Mouse (Mus musculus): Measurements from ENCODE around the gene Zfp579. TPM values are rescaled to one million over a fixed set of nuclear protein-coding genes. Genes with fewer than 3 reads are reported as not detected.
A peak's percentile ranks its signal among the peaks of the same experiment; 100 is the strongest.

The Zfp579 gene
- polyA plus RNA-seq, 1 experiment, result 0.15 TPM

DNA sequence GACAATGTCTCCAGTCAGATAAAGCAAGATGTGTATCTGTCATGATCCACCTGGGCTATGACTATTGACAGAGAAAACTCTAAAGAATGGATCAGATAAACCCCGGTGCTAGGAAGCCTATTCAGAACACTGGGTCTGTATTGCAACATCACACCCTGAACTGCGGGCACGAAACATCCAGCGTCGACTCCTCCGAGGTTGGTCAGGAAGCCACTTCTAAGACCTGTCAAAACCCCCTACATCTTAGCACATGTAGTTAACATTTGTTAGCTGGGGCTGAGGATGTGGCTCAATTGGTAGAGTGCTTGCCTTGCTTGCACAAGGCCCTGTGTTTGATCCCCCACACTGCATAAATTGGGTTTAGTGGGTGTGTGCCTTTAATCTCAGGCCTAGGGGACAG lies 47.6 kb downstream of the Zfp579 start:
- Histone ChIP-seq H3K4me3 (replicated peaks) (no peak overlapping the region), H3K36me3 (ENCODE audit: control insufficient read depth) (no peaks in the 10 kb centered on the region), H3K27me3 (ENCODE audit: control insufficient read depth) (no peaks in the 10 kb centered on the region), H3K9me3 (ENCODE audit: control insufficient read depth, low read length) (peaks cover 8% of the 10 kb centered on the region), H3K4me1 (ENCODE audit: control insufficient read depth) (peaks cover 3% of the 10 kb centered on the region; the same call in 1 of the 2 replicates)
- TF ChIP-seq GATA1 (IDR thresholded peaks at IDR 0.05; ENCODE audit: low read length) (no peak), TAL1 (IDR thresholded peaks at IDR 0.05; ENCODE audit: low read length) (no peak)

DNA sequence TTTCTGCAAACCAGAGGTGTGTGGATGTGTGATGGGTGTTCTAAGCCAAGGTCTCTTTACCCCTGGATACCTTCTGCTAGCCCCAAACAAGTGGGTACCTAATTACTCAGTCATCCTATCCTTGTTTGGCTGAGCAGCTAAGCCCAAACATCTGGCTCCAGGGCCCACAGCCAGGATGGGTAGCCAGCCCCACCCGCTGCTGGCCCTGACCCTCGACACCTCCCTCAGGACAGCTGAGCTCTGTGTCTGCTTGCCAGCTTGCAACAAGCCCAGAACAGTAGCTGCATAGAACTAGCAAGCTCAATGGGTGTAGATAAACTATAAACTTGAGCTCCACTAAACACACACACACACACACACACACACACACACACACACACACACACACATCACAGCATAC lies 48.1 kb downstream of the Zfp579 start:
- H3K9me3 ChIP-seq (ENCODE audit: control insufficient read depth, low read length), result peaks cover 5% of the 10 kb centered on the region
- H3K4me3 ChIP-seq (replicated peaks), result no peak overlapping the region
- H3K27me3 ChIP-seq (ENCODE audit: control insufficient read depth), result no peaks in the 10 kb centered on the region
- H3K4me1 ChIP-seq (ENCODE audit: control insufficient read depth), result peaks cover 5% of the 10 kb centered on the region; the same call in 1 of the 2 replicates
- no peaks in the 10 kb centered on the region for H3K36me3 ChIP-seq (ENCODE audit: control insufficient read depth)
- no peak for TF ChIP-seq GATA1 (IDR thresholded peaks at IDR 0.05; ENCODE audit: low read length)
- no peak for TF ChIP-seq TAL1 (IDR thresholded peaks at IDR 0.05; ENCODE audit: low read length)

- H3K9me3 ChIP-seq (ENCODE audit: control insufficient read depth, low read length), result no peaks in the 10 kb centered on the region
- no peaks in the 10 kb centered on the region for H3K27me3 ChIP-seq (ENCODE audit: control insufficient read depth)
- H3K4me1 ChIP-seq (ENCODE audit: control insufficient read depth), result peaks cover 5% of the 10 kb centered on the region; the same call in 1 of the 2 replicates
- no peaks in the 10 kb centered on the region for H3K36me3 ChIP-seq (ENCODE audit: control insufficient read depth)
- TF ChIP-seq GATA1 (IDR thresholded peaks at IDR 0.05; ENCODE audit: low read length) (no peak), TAL1 (IDR thresholded peaks at IDR 0.05; ENCODE audit: low read length) (no peak)
- H3K4me3 ChIP-seq (replicated peaks), result peak overlapping the region; percentile 35
Observed at GRCm38 (mm10) chr7:4943223-4943815, 52.6 kb downstream of the Zfp579 start.

- H3K4me1 ChIP-seq (ENCODE audit: control insufficient read depth), result peaks cover 5% of the 10 kb centered on the region; the same call in 1 of the 2 replicates
- TF ChIP-seq GATA1 (IDR thresholded peaks at IDR 0.05; ENCODE audit: low read length) (no peak), TAL1 (IDR thresholded peaks at IDR 0.05; ENCODE audit: low read length) (no peak)
- no peaks in the 10 kb centered on the region for H3K27me3 ChIP-seq (ENCODE audit: control insufficient read depth)
- no peaks in the 10 kb centered on the region for H3K36me3 ChIP-seq (ENCODE audit: control insufficient read depth)
- H3K4me3 ChIP-seq (replicated peaks), result no peak overlapping the region
- no peaks in the 10 kb centered on the region for H3K9me3 ChIP-seq (ENCODE audit: control insufficient read depth, low read length)
Observed at GRCm38 (mm10) chr7:4942673-4943072, 53.3 kb downstream of the Zfp579 start.

- Histone ChIP-seq H3K27me3 (ENCODE audit: control insufficient read depth) (no peaks in the 10 kb centered on the region), H3K9me3 (ENCODE audit: control insufficient read depth, low read length) (no peaks in the 10 kb centered on the region), H3K4me1 (ENCODE audit: control insufficient read depth) (peaks cover 5% of the 10 kb centered on the region; the same call in 1 of the 2 replicates), H3K36me3 (ENCODE audit: control insufficient read depth) (no peaks in the 10 kb centered on the region), H3K4me3 (replicated peaks) (no peak overlapping the region)
- TF ChIP-seq TAL1 (IDR thresholded peaks at IDR 0.05; ENCODE audit: low read length) (no peak), GATA1 (IDR thresholded peaks at IDR 0.05; ENCODE audit: low read length) (no peak)
Observed at GRCm38 (mm10) chr7:4940068-4940479, 55.9 kb downstream of the Zfp579 start.

- Histone ChIP-seq H3K4me1 (ENCODE audit: control insufficient read depth) (peaks cover 3% of the 10 kb centered on the region; the same call in 1 of the 2 replicates), H3K36me3 (ENCODE audit: control insufficient read depth) (no peaks in the 10 kb centered on the region), H3K9me3 (ENCODE audit: control insufficient read depth, low read length) (peaks cover 4% of the 10 kb centered on the region), H3K27me3 (ENCODE audit: control insufficient read depth) (no peaks in the 10 kb centered on the region), H3K4me3 (replicated peaks) (no peak overlapping the region)
- TF ChIP-seq TAL1 (IDR thresholded peaks at IDR 0.05; ENCODE audit: low read length) (no peak), GATA1 (IDR thresholded peaks at IDR 0.05; ENCODE audit: low read length) (no peak)
Observed at GRCm38 (mm10) chr7:4938456-4938855, 57.5 kb downstream of the Zfp579 start.

DNA sequence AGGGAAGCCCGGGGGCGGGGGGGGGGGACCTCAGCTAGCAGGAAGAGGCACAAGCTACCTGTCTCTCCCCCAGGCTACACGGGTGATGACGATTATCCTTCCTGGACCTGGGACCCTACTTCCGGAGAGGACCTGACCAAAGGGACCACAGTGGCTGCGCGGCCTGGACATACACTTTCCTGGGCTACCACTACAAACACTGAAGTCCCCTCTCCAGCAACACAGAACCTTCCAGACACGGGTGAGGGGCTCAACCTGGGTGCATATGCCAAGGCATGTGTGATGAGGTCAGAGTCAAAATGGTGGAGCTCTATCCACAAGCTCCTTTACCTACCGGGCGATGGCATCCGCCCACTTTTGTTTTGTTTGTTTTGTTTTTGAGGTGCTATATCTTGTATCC lies 58.6 kb downstream of the Zfp579 start:
- TF ChIP-seq GATA1 (IDR thresholded peaks at IDR 0.05; ENCODE audit: low read length) (no peak), TAL1 (IDR thresholded peaks at IDR 0.05; ENCODE audit: low read length) (no peak)
- no peaks in the 10 kb centered on the region for H3K4me1 ChIP-seq (ENCODE audit: control insufficient read depth)
- peaks cover 4% of the 10 kb centered on the region for H3K9me3 ChIP-seq (ENCODE audit: control insufficient read depth, low read length)
- no peaks in the 10 kb centered on the region for H3K36me3 ChIP-seq (ENCODE audit: control insufficient read depth)
- no peaks in the 10 kb centered on the region for H3K27me3 ChIP-seq (ENCODE audit: control insufficient read depth)
- no peak overlapping the region for H3K4me3 ChIP-seq (replicated peaks)

DNA sequence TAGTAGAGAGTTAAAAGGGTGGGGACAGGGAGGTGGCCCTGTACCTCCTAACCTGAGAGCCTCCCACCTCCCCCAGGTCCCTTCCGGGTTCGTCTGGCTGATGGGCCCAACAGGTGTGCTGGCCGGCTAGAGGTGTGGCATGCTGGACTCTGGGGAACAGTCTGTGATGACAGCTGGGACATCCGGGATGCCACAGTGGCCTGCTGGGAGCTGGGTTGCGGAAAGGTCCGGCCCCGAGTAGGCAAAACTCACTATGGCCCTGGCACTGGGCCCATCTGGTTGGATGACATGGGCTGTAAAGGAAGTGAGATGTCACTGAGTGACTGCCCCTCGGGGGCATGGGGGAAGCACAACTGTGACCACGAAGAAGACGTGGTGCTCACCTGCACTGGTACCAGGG lies 59.1 kb downstream of the Zfp579 start:
- TF ChIP-seq GATA1 (IDR thresholded peaks at IDR 0.05; ENCODE audit: low read length) (no peak), TAL1 (IDR thresholded peaks at IDR 0.05; ENCODE audit: low read length) (no peak)
- Histone ChIP-seq H3K27me3 (ENCODE audit: control insufficient read depth) (no peaks in the 10 kb centered on the region), H3K4me3 (replicated peaks) (no peak overlapping the region), H3K9me3 (ENCODE audit: control insufficient read depth, low read length) (peaks cover 4% of the 10 kb centered on the region), H3K36me3 (ENCODE audit: control insufficient read depth) (no peaks in the 10 kb centered on the region), H3K4me1 (ENCODE audit: control insufficient read depth) (no peaks in the 10 kb centered on the region)

DNA sequence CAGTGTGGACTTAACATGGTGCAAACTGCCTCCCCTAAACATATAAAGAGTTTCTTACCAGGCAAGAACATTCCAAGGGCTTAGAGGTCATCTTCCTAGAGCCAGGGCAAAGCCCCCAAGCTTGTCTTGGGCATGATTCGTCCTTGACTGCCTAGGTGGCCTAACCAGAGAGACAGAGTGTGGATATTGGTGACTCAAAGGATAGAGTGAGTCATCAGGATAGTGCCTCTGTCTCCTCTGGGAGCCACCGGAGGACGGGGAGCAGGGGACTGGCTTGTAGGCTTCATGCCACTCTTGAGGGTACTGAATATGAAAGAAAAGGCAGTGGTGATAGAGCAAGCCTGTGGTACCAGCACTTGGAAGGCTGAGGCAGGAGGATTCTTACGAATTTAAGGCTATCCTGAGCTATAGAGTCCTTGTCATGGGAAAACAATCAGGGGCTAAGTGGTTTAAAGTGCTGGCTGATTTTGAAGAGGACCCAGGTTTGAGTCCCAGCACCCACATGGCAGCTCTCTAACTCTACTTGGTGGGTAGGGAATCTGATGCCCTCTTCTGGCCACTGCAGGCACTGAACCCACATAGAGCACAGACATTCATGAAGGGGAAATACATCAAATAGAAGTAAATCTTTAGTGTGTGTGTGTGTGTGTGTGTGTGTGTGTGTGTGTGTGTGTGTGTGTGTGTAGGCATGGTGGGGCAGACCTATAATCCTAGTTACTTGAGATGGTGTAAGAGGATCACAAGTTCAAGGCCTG lies 61.6 kb downstream of the Zfp579 start:
- TF ChIP-seq GATA1 (IDR thresholded peaks at IDR 0.05; ENCODE audit: low read length) (no peak), TAL1 (IDR thresholded peaks at IDR 0.05; ENCODE audit: low read length) (no peak)
- no peaks in the 10 kb centered on the region for H3K36me3 ChIP-seq (ENCODE audit: control insufficient read depth)
- peaks cover 4% of the 10 kb centered on the region for H3K9me3 ChIP-seq (ENCODE audit: control insufficient read depth, low read length)

More for the DNA sequence above, 61.6 kb downstream of the Zfp579 start:
- Histone ChIP-seq H3K4me3 (replicated peaks) (no peak overlapping the region), H3K27me3 (ENCODE audit: control insufficient read depth) (no peaks in the 10 kb centered on the region), H3K4me1 (ENCODE audit: control insufficient read depth) (no peaks in the 10 kb centered on the region)

Other genes starting within 250 kb of the Zfp579 start
- gene Cox6b2, start 243.1 kb downstream of the Zfp579 start, polyA plus RNA-seq (2012), result 25.4 and 26.4 TPM in 2 replicates
- not detected in 2 replicates for gene Fam71e2, start 224.9 kb downstream of the Zfp579 start, polyA plus RNA-seq (2012)
- gene Il11, start 213.3 kb downstream of the Zfp579 start, polyA plus RNA-seq (2012), result not detected in 2 replicates
- not detected in 2 replicates for gene Tmem190, start 213.2 kb downstream of the Zfp579 start, polyA plus RNA-seq (2012)
- gene Tmem238, start 206.5 kb downstream of the Zfp579 start, polyA plus RNA-seq (2012), result 6.1 and 6.2 TPM in 2 replicates
- gene Rpl28, start 203.3 kb downstream of the Zfp579 start, polyA plus RNA-seq (2012), result 1,289 and 1,793 TPM in 2 replicates
- gene Ube2s, start 183.6 kb downstream of the Zfp579 start, polyA plus RNA-seq (2012), result 142 and 163 TPM in 2 replicates
- gene Shisa7, start 151.5 kb downstream of the Zfp579 start, polyA plus RNA-seq (2012), result not detected in 2 replicates
- gene Isoc2b, start 125.9 kb downstream of the Zfp579 start, polyA plus RNA-seq (2012), result 0.15 TPM in 1 of 2 replicates, not detected in the other
- gene Isoc2a, start 119.0 kb downstream of the Zfp579 start, polyA plus RNA-seq (2012), result 1.3 and 2.4 TPM in 2 replicates
- gene Gm36210, start 89.6 kb downstream of the Zfp579 start, polyA plus RNA-seq (2012), result 0.05 TPM in 1 of 2 replicates, not detected in the other
- gene Zfp628, start 80.9 kb downstream of the Zfp579 start, polyA plus RNA-seq (2012), result 8.5 and 8.9 TPM in 2 replicates
- 0.38 and 0.51 TPM in 2 replicates for gene Nat14, start 74.1 kb downstream of the Zfp579 start, polyA plus RNA-seq (2012)
- gene Ssc5d, start 70.4 kb downstream of the Zfp579 start, polyA plus RNA-seq (2012), result not detected in 2 replicates
- gene Sbk2, start 31.8 kb downstream of the Zfp579 start, polyA plus RNA-seq (2012), result not detected in 2 replicates
- not detected in 2 replicates for gene Sbk3, start 25.0 kb downstream of the Zfp579 start, polyA plus RNA-seq (2012)
- gene Zfp524, start 18.3 kb upstream of the Zfp579 start, polyA plus RNA-seq (2012), result 6.2 and 8.1 TPM in 2 replicates
- 3.5 and 6.0 TPM in 2 replicates for gene Fiz1, start 18.5 kb upstream of the Zfp579 start, polyA plus RNA-seq (2012)
- not detected in 2 replicates for gene Gm44973, start 19.3 kb upstream of the Zfp579 start, polyA plus RNA-seq (2012)
- 1.7 and 1.8 TPM in 2 replicates for gene Zfp865, start 24.2 kb upstream of the Zfp579 start, polyA plus RNA-seq (2012)
- gene Ccdc106, start 24.4 kb upstream of the Zfp579 start, polyA plus RNA-seq (2012), result 0.06 TPM in 1 of 2 replicates, not detected in the other
- gene 4632433K11Rik, start 38.0 kb upstream of the Zfp579 start, polyA plus RNA-seq (2012), result not detected in 2 replicates
- gene Zfp784, start 42.3 kb upstream of the Zfp579 start, polyA plus RNA-seq (2012), result 0.06 and 0.09 TPM in 2 replicates
- 0.10 and 0.26 TPM in 2 replicates for gene Zfp580, start 55.4 kb upstream of the Zfp579 start, polyA plus RNA-seq (2012)
- gene U2af2, start 66.0 kb upstream of the Zfp579 start, polyA plus RNA-seq (2012), result 43.1 and 44.9 TPM in 2 replicates
- gene Epn1, start 84.1 kb upstream of the Zfp579 start, polyA plus RNA-seq (2012), result 227 and 231 TPM in 2 replicates
- not detected in 2 replicates for gene Rfpl4, start 120.8 kb upstream of the Zfp579 start, polyA plus RNA-seq (2012)
- gene Rasl2-9, start 129.8 kb upstream of the Zfp579 start, polyA plus RNA-seq (2012), result not detected in 2 replicates
- under 0.01 and 0.01 TPM in 2 replicates for gene Vmn1r55, start 153.5 kb upstream of the Zfp579 start, polyA plus RNA-seq (2012)
- gene Vmn1r56, start 200.6 kb upstream of the Zfp579 start, polyA plus RNA-seq (2012), result not detected in 2 replicates
- not detected in 2 replicates for gene Vmn1r57, start 222.3 kb upstream of the Zfp579 start, polyA plus RNA-seq (2012)

All from erythroblast, embryonic 14.5 days (primary cell).